Mouse (Mus musculus) ES-E14 (cell line): Measurements from ENCODE around the gene Lrp4. TPM values are rescaled to one million over a fixed set of nuclear protein-coding genes. Genes with fewer than 3 reads are reported as not detected.

ENCODE experiments used
- DNase-seq: peaks from one replicate; pipeline ENCODE4 v3.0.0-alpha.2; 2013; ENCODE audit warnings: low read depth, low spot score
- H3K27ac ChIP-seq: 2 replicates; pipeline ENCODE4 v1.5.1; 2012; ENCODE audit warnings: low read depth, mild to moderate bottlenecking, low read length, moderate library complexity, mixed read lengths; ENCODE audit not compliant: poor library complexity, insufficient read depth, severe bottlenecking
- H3K36me3 ChIP-seq: 2 replicates; pipeline ENCODE4 v1.6.1; 2012; ENCODE audit warnings: mild to moderate bottlenecking, low read length, moderate library complexity, mixed read lengths; ENCODE audit not compliant: control insufficient read depth, poor library complexity, insufficient read depth, severe bottlenecking
- H3K4me1 ChIP-seq, 2 experiments: fragments of 150-350 bp in 1 of 2; sonication (generic) in 1 of 2; 2 replicates each; pipeline ENCODE4 v1.6.1; 2012; ENCODE audit warnings: low read length in 2 of 2, mild to moderate bottlenecking in 1 of 2, mixed read lengths in 1 of 2; ENCODE audit not compliant: control insufficient read depth in 2 of 2, insufficient read depth in 2 of 2, poor library complexity in 1 of 2
- H3K4me3 ChIP-seq, 2 experiments: fragments of 150-350 bp in 1 of 2; sonication (generic) in 1 of 2; 2 replicates each; pipeline ENCODE4 v1.5.1; 2012; ENCODE audit warnings: low read length in 2 of 2, low read depth in 1 of 2, mild to moderate bottlenecking in 1 of 2, mixed read lengths in 1 of 2; ENCODE audit not compliant: insufficient read depth in 1 of 2, poor library complexity in 1 of 2, severe bottlenecking in 1 of 2
- H3K9ac ChIP-seq: 2 replicates; pipeline ENCODE4 v1.6.1; 2012; ENCODE audit warnings: low read depth, mild to moderate bottlenecking, low read length, mixed read lengths; ENCODE audit not compliant: poor library complexity, insufficient read depth, severe bottlenecking
- H3K9me3 ChIP-seq: fragments of 150-350 bp; sonication (generic); 2 replicates; pipeline ENCODE4 v1.6.1; 2012; ENCODE audit warnings: low read depth, mild to moderate bottlenecking, low read length; ENCODE audit not compliant: control insufficient read depth, insufficient read depth
- CHD2 ChIP-seq: IDR thresholded peaks from 2 replicates; pipeline ENCODE4 v1.6.1; 2014; ENCODE audit warnings: mild to moderate bottlenecking, low read depth, low read length, inconsistent platforms
- HCFC1 ChIP-seq: IDR thresholded peaks from 2 replicates; pipeline ENCODE4 v1.6.1; 2012; ENCODE audit warnings: low read length, inconsistent platforms, borderline replicate concordance; ENCODE audit not compliant: insufficient read depth
- MAFK ChIP-seq: IDR thresholded peaks from 2 replicates; pipeline ENCODE4 v1.6.1; 2014; ENCODE audit warnings: mild to moderate bottlenecking, low read depth, low read length, inconsistent platforms; ENCODE audit not compliant: insufficient read depth
- ZC3H11A ChIP-seq: IDR thresholded peaks from 2 replicates; pipeline ENCODE4 v1.6.1; 2012; ENCODE audit warnings: low read depth, mild to moderate bottlenecking, inconsistent platforms, low read length, borderline replicate concordance
- ZNF384 ChIP-seq: IDR thresholded peaks from 2 replicates; pipeline ENCODE4 v1.6.1; 2012; ENCODE audit warnings: low read depth, low read length, inconsistent platforms
- in situ Hi-C, 2 experiments: fragments of 600-800 bp; cut with MboI; formaldehyde crosslinking; loops; one replicate each; pipeline ENCODE4 v1.15.1; 2025; ENCODE audit warnings: low sequenced_read_pairs in 2 of 2, inconsistent platforms in 1 of 2; ENCODE audit not compliant: unreplicated experiment in 2 of 2
- total RNA-seq: library from RNA; depleted of rRNA; stranded (reverse); fragments of 300-350 nt; gene quantifications from 2 replicates; pipeline ENCODE4 v1.2.3, GENCODE M21; 2012

The Lrp4 gene
- total RNA-seq, 1 experiment, result 14.2 TPM

GRCm38 (mm10) chr2:91462681-91463080, 5.4 kb downstream of the Lrp4 start:
- Histone ChIP-seq H3K9me3 (no peaks in the 10 kb centered on the region), H3K9ac (peak overlapping the region; percentile 18; the same call in 1 of the 2 replicates), H3K27ac (no peak overlapping the region), H3K36me3 (no peaks in the 10 kb centered on the region), H3K4me3 (0 out of 4 replicates have a peak overlapping the region, but pooled peaks of 1 of the 2 experiments have one; percentile 10), H3K4me1 (peaks cover 0 to 4% of the 10 kb centered on the region in 2 experiments; a peak in 2 of 4 replicates)
- in situ Hi-C loops, result no loop called here
- no peak for TF ChIP-seq MAFK
- no peak for TF ChIP-seq CHD2
- no peak for TF ChIP-seq ZNF384
- no peak for TF ChIP-seq HCFC1
- no peak for TF ChIP-seq ZC3H11A
- no peak for DNase-seq

DNA sequence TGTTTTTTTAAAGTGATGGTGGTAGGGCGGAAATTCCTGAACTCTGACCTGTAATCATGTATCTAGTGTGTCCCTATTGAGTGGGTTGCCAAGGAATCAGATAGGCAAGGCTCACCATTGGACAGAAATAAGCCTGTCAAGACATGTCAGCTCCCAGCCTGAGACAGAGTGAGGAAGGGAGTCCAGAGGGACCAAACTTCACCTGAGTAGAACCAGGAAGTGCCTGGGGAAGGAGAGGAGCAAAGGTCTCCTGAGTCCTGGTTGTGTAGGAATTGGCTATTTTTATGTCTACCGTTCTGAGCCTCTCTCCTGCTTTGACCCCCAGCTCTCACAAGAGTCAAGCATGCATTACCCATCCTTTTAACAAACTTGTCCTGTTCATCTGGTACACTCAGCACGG, 8.6 kb downstream of the Lrp4 start:
- TF ChIP-seq MAFK (no peak), ZC3H11A (no peak), CHD2 (no peak), HCFC1 (no peak), ZNF384 (no peak)
- in situ Hi-C loops, result no loop called here
- Histone ChIP-seq H3K36me3 (no peaks in the 10 kb centered on the region; the same call in 1 of the 2 replicates), H3K4me3 (no peak overlapping the region), H3K4me1 (peaks cover 0 to 3% of the 10 kb centered on the region in 2 experiments; a peak in 2 of 4 replicates), H3K27ac (no peak overlapping the region), H3K9me3 (no peaks in the 10 kb centered on the region), H3K9ac (no peak overlapping the region)
- no peak for DNase-seq

DNA sequence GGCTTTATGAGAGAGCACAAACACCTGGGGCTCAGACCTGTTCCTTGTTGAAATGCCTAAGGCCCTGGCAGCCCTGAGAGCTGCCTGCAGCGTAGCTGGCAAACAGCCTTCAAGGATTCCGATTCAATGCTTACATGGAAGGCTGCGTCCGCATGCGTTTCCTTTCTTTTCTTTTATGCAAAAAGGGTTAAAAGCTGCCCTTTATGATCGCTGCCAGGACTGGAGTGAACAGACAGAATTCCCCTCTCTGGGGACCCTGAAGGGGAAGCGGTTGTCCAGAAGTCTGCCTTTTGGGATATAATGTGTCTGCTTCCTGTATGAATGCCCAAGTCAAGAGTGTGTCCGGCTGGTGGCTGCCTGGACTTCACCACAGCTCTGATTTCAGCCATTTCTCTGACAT, 10.3 kb downstream of the Lrp4 start:
- H3K4me1 ChIP-seq, result peaks cover 0 to 2% of the 10 kb centered on the region in 2 experiments; a peak in 2 of 4 replicates
- in situ Hi-C loops, result no loop called here
- no peak for DNase-seq
- no peak overlapping the region for H3K27ac ChIP-seq
- H3K36me3 ChIP-seq, result no peaks in the 10 kb centered on the region; the same call in 1 of the 2 replicates
- H3K4me3 ChIP-seq, result no peak overlapping the region
- no peak overlapping the region for H3K9ac ChIP-seq
- no peaks in the 10 kb centered on the region for H3K9me3 ChIP-seq
- no peak for TF ChIP-seq MAFK
- TF ChIP-seq ZNF384, result no peak
- no peak for TF ChIP-seq ZC3H11A
- no peak for TF ChIP-seq CHD2
- no peak for TF ChIP-seq HCFC1

DNA sequence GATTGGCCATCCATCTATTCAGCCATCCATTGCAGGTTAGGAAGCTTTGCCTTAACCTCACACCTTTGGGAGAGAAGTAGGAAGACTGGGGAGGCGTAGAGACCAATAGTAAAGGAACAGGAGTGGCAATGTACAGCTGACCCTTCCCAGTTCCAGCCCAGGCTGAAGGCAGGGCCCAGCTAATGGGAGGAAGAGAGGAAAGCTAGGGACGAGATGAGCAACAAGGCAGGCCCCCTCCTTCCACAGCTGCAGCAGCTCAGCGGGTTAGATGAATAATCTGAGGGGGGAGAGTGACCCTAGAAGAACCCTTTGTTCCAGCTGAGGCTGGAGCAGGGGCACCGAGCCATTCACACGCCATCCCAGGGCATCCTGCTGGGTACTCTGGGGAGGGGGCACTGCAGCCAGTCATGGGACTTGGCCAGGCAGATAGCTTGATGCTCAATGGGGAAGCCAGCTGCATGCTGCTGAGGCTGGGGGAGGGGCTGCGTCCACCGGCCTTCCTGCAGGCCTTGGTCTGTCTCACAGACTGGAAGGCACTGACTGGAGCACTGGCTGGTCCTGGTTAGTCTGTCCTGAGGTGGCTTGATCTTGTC, 12.8 kb downstream of the Lrp4 start:
- Histone ChIP-seq H3K4me1 (peaks cover 0 to 9% of the 10 kb centered on the region in 2 experiments; a peak in 1 of 4 replicates), H3K36me3 (peaks cover 10% of the 10 kb centered on the region; the same call in 1 of the 2 replicates), H3K27ac (no peak overlapping the region), H3K9me3 (no peaks in the 10 kb centered on the region), H3K9ac (no peak overlapping the region), H3K4me3 (no peak overlapping the region)
- no peak for TF ChIP-seq CHD2
- TF ChIP-seq HCFC1, result no peak
- no peak for TF ChIP-seq ZC3H11A
- TF ChIP-seq ZNF384, result no peak
- no peak for TF ChIP-seq MAFK
- no peak for DNase-seq
- in situ Hi-C loops, result loop anchor here in 1 of 2 experiments (10.0 kb wide), 1 partner anchor 185 kb away; no protein-coding TSS in a partner anchor
